Mouse (Mus musculus): Measurements from ENCODE around the gene Fam43a. TPM values are rescaled to one million over a fixed set of nuclear protein-coding genes. Genes with fewer than 3 reads are reported as not detected.

The Fam43a gene
- 0.22 TPM for polyA plus RNA-seq (2017; shearing (Covaris generic))

DNA sequence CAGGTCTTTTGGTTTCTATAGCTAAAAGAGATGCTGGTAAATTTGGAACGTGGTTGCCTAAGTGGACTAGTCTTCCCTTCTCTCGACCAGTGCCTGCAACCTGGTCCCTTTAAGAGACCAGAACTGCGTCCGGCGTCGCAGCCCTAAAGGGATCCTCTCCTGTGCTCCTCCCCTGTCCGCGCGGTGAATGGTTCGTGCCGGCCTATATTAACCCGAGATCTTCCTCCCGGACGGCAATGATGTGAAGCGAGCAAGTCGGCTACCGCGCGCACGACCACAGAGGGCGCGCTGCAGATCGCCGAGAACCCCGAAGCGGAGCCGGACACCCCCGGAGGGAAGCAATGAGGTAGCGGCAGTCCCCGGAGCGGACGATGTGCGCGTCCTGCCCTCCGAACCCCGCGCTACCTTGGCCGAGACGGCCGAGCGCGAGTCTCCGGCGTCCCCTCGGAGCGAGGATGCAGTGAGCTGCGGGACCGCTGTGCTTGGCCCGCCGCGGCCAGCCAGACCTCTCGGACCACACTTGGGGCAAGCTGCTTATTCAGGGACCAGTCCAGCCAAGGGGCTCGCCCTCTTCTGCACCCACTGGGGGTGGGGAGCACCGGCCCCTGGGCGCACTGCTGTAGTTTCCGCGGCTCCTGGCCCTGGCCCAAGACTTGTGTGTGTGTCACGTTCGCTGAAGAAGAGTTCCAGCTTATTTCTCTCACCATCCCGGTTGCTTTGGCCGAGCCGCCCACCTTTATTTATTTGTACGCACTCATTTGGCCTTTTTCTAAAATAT lies at the start of gene Fam43a:
TSS of gene Fam43a (plus strand) at position 233 of the 778 bp plus-strand sequence.

DNA sequence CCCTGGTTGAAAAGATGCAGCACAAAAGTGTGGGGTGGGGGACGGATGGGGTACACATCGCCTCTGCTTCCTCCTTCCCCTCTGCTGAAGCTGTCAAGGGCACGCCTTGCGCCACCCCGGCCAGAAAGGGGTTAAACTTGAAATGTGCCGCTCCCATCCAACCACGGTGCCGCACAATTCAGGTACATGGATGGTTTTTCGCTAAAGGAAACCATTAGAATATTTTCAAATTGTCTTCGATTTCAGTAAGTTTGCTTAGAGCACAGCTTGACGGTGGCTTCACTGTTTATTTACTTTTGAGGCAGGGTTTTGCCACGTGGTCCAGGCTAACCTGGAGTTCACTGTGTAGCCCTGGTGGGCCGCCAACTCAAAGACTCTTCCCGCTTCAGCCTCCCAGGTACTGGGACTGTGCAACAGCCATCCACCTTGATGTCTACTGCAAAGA lies 48.8 kb upstream of the Fam43a start, which contains the start of gene Tmem44:
TSS of gene Tmem44 (minus strand) at position 95 of the 445 bp plus-strand sequence.

DNA sequence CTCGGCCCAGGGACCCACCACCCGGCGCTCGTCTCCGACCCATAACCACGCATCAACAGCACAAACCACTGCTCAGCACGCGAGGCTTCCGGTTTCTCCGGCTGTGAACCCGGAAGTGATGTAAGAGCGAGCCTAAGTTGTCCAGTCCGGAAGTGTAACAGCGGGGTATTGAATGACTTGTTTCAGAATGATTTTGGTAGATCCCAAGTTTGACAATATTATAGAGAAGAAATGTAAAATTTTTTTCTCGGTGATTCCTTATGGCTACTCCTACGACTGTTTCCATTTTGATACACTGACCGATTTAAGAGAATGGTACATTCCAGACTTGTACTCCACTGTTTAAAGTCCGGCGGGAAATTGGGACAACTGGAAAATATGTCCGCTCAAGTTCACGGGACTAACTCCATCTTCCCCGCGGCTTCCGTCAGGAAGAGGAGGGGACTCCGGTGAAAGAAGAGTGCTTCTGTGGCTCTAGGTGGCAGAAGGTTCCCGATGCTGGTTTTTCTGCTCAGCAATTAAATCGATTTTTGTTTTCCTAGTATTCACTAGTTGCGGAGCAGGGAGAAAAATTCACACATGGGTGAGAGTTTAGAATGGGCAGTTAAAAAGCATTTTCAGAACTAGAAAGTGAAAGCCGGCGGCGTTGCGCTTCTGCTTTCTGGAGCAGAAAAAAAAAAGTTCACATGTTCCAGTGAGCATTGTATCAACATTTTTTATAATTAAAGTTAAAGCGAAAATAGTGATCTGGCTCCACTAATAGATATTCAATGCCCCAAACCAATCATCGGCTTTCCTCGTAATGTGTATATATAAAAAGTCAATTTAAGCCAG lies 11.8 kb upstream of the Fam43a start, which contains the start of gene Lsg1:
TSS of gene Lsg1 (minus strand) at position 99 of the 834 bp plus-strand sequence.

Other genes starting within 250 kb of the Fam43a start
- gene Atp13a3, start 193.7 kb upstream of the Fam43a start, polyA plus RNA-seq (2017; shearing (Covaris generic)): 81.6 TPM
- gene Tmem44, start 48.9 kb upstream of the Fam43a start, polyA plus RNA-seq (2017; shearing (Covaris generic)): not detected
- gene Lsg1, start 12.1 kb upstream of the Fam43a start, polyA plus RNA-seq (2017; shearing (Covaris generic)): 84.6 TPM